Mouse (Mus musculus) embryonic facial prominence, embryonic 15.5 days (tissue): Measurements from ENCODE around the gene Mst1. TPM values are rescaled to one million over a fixed set of nuclear protein-coding genes. Genes with fewer than 3 reads are reported as not detected.

Experiments
- ATAC-seq: fragments of 200-750 bp; cut with Nextera tagmentation; 2 replicates; pipeline ENCODE4 v1.8.0; 2017; ENCODE audit warnings: low read depth, moderate TSS enrichment; ENCODE audit not compliant: insufficient number of reproducible peaks, low FRiP score, low TSS enrichment
- H3K27ac ChIP-seq: fragments of 300-500 bp; sonication (generic); replicated peaks from 2 replicates; pipeline ENCODE4 v1.5.1; 2015; ENCODE audit warnings: mild to moderate bottlenecking, inconsistent platforms
- H3K27me3 ChIP-seq: fragments of 300-500 bp; sonication (generic); 2 replicates; pipeline ENCODE4 v1.6.1; 2015; ENCODE audit warnings: inconsistent platforms
- H3K36me3 ChIP-seq: fragments of 300-500 bp; sonication (generic); 2 replicates; pipeline ENCODE4 v1.6.1; 2015; ENCODE audit warnings: mild to moderate bottlenecking, inconsistent platforms
- H3K4me1 ChIP-seq: fragments of 300-500 bp; sonication (generic); 2 replicates; pipeline ENCODE4 v1.6.1; 2015; ENCODE audit warnings: inconsistent platforms
- H3K4me2 ChIP-seq: fragments of 300-500 bp; sonication (generic); replicated peaks from 2 replicates; pipeline ENCODE4 v1.6.1; 2015; ENCODE audit warnings: mild to moderate bottlenecking, inconsistent platforms
- H3K4me3 ChIP-seq: fragments of 300-500 bp; sonication (generic); replicated peaks from 2 replicates; pipeline ENCODE4 v1.5.1; 2015; ENCODE audit warnings: mild to moderate bottlenecking, inconsistent platforms
- H3K9ac ChIP-seq: fragments of 300-500 bp; sonication (generic); 2 replicates; pipeline ENCODE4 v1.6.1; 2015; ENCODE audit warnings: inconsistent platforms
- H3K9me3 ChIP-seq: fragments of 300-500 bp; sonication (generic); replicated peaks from 2 replicates; pipeline ENCODE4 v1.6.1; 2016; ENCODE audit warnings: inconsistent platforms
- WGBS: fragments of 180-500 bp; shearing (Covaris S2); methylation state at CpG from one replicate; pipeline ENCODE4 v1.1.7; 2015; 5-methylcytosine and 5-hydroxymethylcytosine counted together
- polyA plus RNA-seq: library from polyadenylated mRNA; unstranded; fragments of >200 nt; fragmentation: Nextera tagmentation; extraction: Ambion mirVana; gene quantifications from 2 replicates; pipeline ENCODE4 v1.2.1, GENCODE M21; 2015

The Mst1 gene
- polyA plus RNA-seq, 1 experiment from 2014 or later = 3.5 TPM

DNA sequence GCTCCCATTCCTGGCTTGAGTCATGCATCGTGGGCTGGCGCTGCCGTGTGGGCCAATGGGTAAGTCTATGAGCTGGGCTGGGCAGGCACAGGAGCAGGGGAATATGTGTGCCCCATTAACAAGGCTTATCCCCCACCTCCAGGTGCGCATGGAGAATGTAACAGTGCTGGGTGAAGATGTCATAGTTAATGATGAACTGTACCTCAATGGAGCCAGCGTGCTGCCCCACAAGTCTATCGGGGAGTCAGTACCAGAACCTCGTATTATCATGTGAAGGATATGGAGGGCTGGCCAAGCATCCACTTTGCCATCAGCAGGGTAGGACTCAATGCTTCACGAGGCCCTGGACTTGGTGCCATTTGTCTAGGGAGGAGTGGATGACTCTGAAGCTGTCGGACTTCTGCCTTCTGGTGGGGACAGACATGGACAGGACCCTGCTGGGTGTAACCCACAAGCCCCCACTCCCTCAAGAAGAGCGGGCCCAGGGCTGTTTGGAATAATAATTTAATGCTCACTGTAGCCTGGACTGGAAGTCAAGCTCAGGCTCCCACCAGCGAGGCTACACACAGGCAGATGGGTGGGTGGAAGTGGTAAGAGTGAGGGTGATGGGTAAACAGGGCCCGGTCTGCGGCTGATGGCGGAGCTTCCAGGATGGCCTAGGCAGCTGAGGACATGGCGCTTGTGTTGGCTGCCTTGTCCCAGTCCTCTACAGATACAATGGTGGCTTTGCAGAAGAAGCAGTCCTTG, 28.9 kb upstream of the Mst1 start:
- peaks cover 55% of the 10 kb centered on the region for H3K36me3 ChIP-seq
- H3K4me3 ChIP-seq = no peak overlapping the region
- no peak for ATAC-seq
- H3K9ac ChIP-seq = no peak overlapping the region
- no peaks in the 10 kb centered on the region for H3K27me3 ChIP-seq
- H3K4me1 ChIP-seq = peaks cover 36% of the 10 kb centered on the region
- WGBS = 92% methylated on average over 15 of the region's 15 CpGs
- H3K9me3 ChIP-seq = no peaks in the 10 kb centered on the region
- H3K27ac ChIP-seq = no peak overlapping the region
- H3K4me2 ChIP-seq = no peak overlapping the region

DNA sequence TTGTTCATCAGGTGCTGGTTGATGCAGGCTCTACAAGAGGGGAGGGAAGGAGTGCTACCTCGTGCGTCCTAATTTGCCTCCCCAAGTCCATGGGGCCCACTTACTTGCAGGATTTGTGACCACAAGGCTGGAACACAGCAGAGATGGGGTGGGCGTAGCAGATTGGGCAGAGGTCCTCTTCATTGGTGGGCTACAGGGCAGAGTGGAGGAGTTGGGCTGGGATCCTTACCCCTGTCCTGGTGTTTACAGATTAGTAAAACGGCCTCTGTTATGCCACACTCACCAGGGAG, 28.4 kb upstream of the Mst1 start:
- H3K4me1 ChIP-seq = peaks cover 36% of the 10 kb centered on the region
- no peak overlapping the region for H3K27ac ChIP-seq
- no peaks in the 10 kb centered on the region for H3K9me3 ChIP-seq
- 74% methylated on average over 4 of the region's 4 CpGs for WGBS
- no peak overlapping the region for H3K9ac ChIP-seq
- no peak overlapping the region for H3K4me2 ChIP-seq
- H3K27me3 ChIP-seq = no peaks in the 10 kb centered on the region
- H3K36me3 ChIP-seq = peaks cover 53% of the 10 kb centered on the region
- ATAC-seq = no peak
- H3K4me3 ChIP-seq = no peak overlapping the region

DNA sequence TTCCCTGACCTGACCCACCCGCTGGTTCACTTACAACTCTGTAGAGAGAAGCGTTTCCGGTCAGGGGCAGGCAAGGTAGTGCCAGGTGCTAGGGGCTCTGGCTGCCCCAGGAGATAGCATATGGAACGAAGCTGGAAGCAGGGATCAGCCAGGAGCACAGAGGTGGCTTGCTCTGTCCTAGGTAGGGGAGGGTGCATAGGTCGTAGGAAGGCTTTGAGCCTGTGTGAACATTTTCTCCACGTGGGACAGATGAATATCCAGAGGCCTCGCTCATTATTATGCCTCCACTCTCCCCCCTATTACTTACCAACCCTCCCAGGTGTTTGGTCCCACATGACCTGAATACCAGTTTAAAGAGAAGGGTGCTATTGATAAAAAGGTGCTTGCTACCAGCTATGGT, 27.8 kb upstream of the Mst1 start:
- Histone ChIP-seq H3K9ac (no peak overlapping the region), H3K27ac (peak overlapping the region; percentile 75)

DNA sequence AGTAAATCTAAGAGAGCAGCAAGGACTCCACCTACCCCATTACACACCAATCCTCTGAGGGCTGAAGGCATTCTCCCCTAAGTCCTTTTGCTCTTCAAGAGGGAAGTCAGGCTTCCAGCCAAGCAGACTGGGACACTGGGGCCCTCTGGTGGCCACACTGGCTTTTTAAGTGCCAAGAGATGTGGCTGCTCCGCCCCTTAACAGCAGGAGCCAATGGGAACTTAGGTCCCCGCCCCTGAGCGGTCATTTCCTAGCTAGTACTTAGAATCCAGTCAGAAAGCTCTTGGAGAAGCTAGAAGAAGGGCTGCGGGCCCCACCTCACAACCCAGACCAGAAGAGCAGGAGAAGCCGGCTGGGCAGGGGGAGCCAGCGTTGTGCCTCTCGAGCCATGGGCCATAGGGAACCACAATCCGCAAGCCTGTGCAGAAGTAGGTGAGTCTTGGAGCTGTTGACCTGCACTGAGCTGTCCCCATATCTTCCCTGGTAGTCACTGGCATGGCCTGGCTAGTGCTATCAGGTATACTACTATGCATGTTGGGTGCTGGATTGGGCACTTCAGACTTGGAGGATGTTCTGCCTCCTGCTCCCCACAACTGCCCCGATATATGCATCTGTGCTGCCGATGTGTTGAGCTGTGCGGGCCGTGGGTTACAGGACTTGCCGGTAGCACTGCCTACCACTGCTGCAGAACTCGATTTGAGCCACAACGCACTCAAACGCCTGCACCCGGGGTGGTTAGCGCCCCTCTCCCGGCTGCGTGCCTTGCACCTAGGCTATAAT, 27.2 kb upstream of the Mst1 start, which contains the start of gene Amigo3:
Amigo3 (plus strand) TSS at position 275 of the 780 bp plus-strand sequence.
- 51% methylated on average over 20 of the region's 20 CpGs for WGBS
- Histone ChIP-seq H3K4me2 (peak within 1 kb of the TSS; percentile 44), H3K4me1 (peaks cover 30% of the 10 kb centered on the region), H3K27ac (peak within 1 kb of the TSS; percentile 75), H3K27me3 (no peaks in the 10 kb centered on the region), H3K9ac (no peak within 1 kb of the TSS), H3K9me3 (no peaks in the 10 kb centered on the region), H3K4me3 (peak within 1 kb of the TSS; percentile 22; the same call in 1 of the 2 replicates), H3K36me3 (peaks cover 61% of the 10 kb centered on the region)
- ATAC-seq = peak; percentile 44

More for the DNA sequence above, 27.8 kb upstream of the Mst1 start:
- Histone ChIP-seq H3K4me2 (no peak overlapping the region), H3K27me3 (no peaks in the 10 kb centered on the region), H3K4me3 (no peak overlapping the region), H3K36me3 (peaks cover 54% of the 10 kb centered on the region), H3K9me3 (no peaks in the 10 kb centered on the region), H3K4me1 (peaks cover 36% of the 10 kb centered on the region)
- WGBS = 68% methylated on average over 7 of the region's 7 CpGs
- ATAC-seq = no peak

DNA sequence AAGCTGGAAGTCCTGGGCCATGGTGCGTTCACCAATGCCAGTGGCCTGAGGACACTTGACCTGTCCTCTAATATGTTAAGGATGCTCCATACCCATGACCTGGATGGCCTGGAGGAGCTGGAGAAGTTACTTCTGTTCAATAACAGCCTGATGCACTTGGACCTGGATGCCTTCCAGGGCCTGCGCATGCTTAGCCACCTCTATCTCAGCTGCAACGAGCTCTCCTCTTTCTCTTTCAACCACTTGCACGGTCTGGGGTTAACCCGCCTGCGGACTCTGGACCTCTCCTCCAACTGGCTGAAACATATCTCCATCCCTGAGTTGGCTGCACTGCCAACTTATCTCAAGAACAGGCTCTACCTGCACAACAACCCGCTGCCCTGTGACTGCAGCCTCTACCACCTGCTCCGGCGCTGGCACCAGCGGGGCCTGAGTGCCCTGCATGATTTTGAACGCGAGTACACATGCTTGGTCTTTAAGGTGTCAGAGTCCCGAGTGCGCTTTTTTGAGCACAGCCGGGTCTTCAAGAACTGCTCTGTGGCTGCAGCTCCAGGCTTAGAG, 26.5 kb upstream of the Mst1 start:
- Histone ChIP-seq H3K27ac (peak overlapping the region; percentile 75), H3K36me3 (peaks cover 68% of the 10 kb centered on the region), H3K9me3 (no peaks in the 10 kb centered on the region), H3K4me2 (peak overlapping the region; percentile 44; the same call in 1 of the 2 replicates), H3K4me3 (no peak overlapping the region), H3K9ac (no peak overlapping the region), H3K4me1 (peaks cover 24% of the 10 kb centered on the region), H3K27me3 (no peaks in the 10 kb centered on the region)
- WGBS = 93% methylated on average over 15 of the region's 15 CpGs
- ATAC-seq = no peak

DNA sequence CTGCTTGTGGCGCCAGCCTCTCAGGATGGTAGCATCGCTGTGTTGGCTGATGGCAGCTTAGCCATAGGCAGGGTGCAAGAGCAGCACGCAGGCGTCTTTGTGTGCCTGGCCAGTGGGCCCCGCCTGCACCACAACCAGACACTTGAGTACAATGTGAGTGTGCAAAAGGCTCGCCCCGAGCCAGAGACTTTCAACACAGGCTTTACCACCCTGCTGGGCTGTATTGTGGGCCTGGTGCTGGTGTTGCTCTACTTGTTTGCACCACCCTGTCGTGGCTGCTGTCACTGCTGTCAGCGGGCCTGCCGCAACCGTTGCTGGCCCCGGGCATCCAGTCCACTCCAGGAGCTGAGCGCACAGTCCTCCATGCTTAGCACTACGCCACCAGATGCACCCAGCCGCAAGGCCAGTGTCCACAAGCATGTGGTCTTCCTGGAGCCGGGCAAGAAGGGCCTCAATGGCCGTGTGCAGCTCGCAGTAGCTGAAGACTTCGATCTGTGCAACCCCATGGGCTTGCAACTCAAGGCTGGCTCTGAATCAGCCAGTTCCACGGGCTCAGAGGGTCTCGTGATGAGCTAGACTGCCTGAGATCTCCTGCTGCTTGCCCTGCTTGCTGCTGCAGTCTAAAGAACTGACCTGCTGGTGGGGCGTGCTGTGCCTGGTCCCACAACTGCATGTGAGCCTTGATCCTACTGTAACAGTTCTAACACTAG, 25.8 kb upstream of the Mst1 start:
- H3K36me3 ChIP-seq = peaks cover 75% of the 10 kb centered on the region
- 89% methylated on average over 22 of the region's 22 CpGs for WGBS
- H3K9ac ChIP-seq = no peak overlapping the region

DNA sequence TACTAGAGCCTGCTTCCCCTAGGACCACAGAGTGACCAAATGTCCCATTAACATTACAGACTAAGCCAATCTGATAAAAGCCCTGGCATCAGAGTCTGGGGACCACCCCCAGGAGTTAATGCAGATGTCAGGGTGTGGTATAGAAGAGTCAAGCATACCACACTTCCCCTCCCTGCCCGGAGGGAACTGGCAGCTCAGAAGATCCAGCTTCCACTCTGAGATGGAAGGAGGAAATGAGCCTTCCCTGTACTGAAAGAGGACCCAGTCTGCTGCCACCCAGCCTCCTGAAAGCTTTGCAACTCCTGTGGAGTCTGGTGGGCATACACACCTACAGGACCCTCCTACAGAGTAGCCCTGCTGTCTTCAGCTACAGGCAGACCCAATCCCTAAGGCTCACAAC, 25.2 kb upstream of the Mst1 start:
- H3K4me3 ChIP-seq = no peak overlapping the region
- ATAC-seq = no peak
- H3K27ac ChIP-seq = no peak overlapping the region
- no peaks in the 10 kb centered on the region for H3K9me3 ChIP-seq
- H3K4me1 ChIP-seq = peaks cover 18% of the 10 kb centered on the region
- WGBS = 82% methylated on average over 1 of the region's 1 CpGs
- peaks cover 81% of the 10 kb centered on the region for H3K36me3 ChIP-seq
- no peak overlapping the region for H3K4me2 ChIP-seq
- H3K27me3 ChIP-seq = no peaks in the 10 kb centered on the region
- no peak overlapping the region for H3K9ac ChIP-seq

More for the DNA sequence above, 25.8 kb upstream of the Mst1 start:
- no peak overlapping the region; the same call in 1 of the 2 replicates for H3K27ac ChIP-seq
- peaks cover 24% of the 10 kb centered on the region for H3K4me1 ChIP-seq
- H3K27me3 ChIP-seq = no peaks in the 10 kb centered on the region
- ATAC-seq = no peak
- H3K9me3 ChIP-seq = no peaks in the 10 kb centered on the region
- no peak overlapping the region for H3K4me3 ChIP-seq
- no peak overlapping the region for H3K4me2 ChIP-seq

DNA sequence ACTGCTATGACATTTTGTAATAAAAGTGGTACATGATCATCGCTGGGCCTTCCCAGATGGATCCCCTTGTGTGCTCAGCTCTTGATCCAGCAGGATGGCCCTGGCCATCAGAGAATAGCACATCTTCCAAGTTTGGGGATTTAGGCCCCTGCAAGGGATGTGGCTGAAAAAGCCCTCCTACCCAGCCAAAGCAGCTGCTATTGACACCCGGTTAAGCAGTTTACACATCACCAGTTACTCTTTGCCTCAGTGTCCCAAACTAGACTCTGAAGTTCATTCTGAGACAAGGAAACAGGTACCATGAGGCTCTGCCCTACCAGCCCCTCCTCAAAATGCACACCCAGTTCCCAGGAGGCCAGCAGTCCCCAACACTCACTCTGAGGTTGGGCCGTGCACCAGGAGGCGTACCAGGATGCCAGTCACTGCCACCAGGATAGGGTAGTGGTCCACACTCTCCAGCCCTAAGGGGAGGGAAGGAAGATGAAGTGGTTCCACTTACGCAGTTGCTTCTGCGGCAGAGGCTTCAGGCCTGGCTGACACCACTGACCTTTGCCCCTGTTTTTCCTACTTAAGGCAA, 24.5 kb upstream of the Mst1 start:
- Histone ChIP-seq H3K4me2 (no peak overlapping the region), H3K4me3 (no peak overlapping the region), H3K9ac (no peak overlapping the region), H3K27ac (no peak overlapping the region), H3K9me3 (no peaks in the 10 kb centered on the region), H3K4me1 (peaks cover 14% of the 10 kb centered on the region), H3K27me3 (no peaks in the 10 kb centered on the region), H3K36me3 (peaks cover 82% of the 10 kb centered on the region)
- no peak for ATAC-seq
- WGBS = 79% methylated on average over 6 of the region's 6 CpGs

DNA sequence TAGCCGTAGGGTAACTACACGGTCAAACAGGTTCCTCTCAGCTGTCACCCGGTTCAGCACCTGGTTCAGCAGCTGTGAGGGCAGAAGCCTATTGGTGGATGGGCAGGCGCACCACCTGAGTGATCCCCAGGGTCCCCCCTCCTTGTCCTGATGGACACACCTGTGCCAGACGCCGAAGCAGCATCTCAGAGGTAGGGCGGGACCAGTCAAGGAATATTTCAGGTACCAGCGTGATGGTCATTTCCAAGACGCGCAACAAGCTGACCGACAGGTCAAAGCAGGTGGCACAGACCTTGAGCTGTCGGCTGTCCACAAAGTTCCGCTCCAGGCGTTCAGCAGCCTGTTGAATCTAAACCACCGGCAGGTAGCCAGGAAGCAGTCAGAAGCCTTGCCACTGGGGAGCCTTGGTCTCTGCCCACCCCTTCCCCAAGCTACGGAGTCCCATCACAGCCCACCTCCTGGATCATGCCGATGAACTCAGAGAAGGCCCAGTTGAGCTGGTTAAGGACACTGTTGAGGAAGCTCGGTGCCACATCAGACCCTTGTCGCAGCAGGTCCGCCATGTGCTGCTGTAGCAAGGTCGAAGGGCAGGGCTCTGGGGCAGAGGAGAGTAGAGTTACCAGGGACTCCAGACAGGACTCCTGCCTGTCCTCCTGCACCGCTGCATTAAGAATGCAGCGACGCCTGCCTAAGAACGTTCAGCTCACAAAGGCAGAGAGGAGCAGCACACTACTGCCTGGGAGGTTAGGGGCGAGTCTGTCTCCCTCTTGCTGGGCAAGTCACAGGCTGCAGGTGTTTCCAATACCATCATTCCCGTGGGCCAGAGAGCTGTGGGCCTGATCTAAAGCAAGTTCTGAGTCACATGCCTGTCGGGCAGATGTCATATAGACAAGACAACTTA, 23.6 kb upstream of the Mst1 start:
- Histone ChIP-seq H3K9ac (no peak overlapping the region), H3K27ac (no peak overlapping the region), H3K4me2 (no peak overlapping the region), H3K27me3 (no peaks in the 10 kb centered on the region), H3K4me3 (no peak overlapping the region), H3K4me1 (peaks cover 14% of the 10 kb centered on the region), H3K9me3 (no peaks in the 10 kb centered on the region), H3K36me3 (peaks cover 74% of the 10 kb centered on the region)
- WGBS = 71% methylated on average over 28 of the region's 28 CpGs
- no peak for ATAC-seq

DNA sequence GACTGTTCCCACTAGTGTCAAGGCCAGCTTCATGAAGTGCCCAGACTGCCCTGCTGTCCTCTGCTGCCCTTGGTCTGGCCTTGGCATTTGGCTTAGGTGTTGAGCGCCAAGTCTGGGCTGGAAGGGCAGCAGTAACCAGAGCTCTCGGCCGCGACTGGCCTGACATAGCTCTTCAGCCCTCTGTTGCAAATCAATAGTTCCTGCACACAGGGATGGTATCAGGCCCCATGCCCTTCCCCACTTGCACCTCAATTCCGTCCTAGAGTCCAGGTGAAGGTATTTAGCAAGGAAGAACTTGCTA, 23.0 kb upstream of the Mst1 start:
- Histone ChIP-seq H3K27me3 (no peaks in the 10 kb centered on the region), H3K9me3 (no peaks in the 10 kb centered on the region), H3K4me1 (peaks cover 14% of the 10 kb centered on the region), H3K36me3 (peaks cover 76% of the 10 kb centered on the region), H3K4me2 (no peak overlapping the region), H3K27ac (no peak overlapping the region), H3K4me3 (no peak overlapping the region), H3K9ac (no peak overlapping the region)
- ATAC-seq = no peak
- 89% methylated on average over 5 of the region's 5 CpGs for WGBS
